Mouse (Mus musculus): ENCODE data around the gene Ube2h. TPM values are rescaled to one million over a fixed set of nuclear protein-coding genes. Genes with fewer than 3 reads are reported as not detected.
"Not testable (repeated sequence)": the region's sequence is repeated elsewhere in the genome, so short reads cannot be mapped to it uniquely, and the experiment has no call there.

Ube2h gene
- polyA plus RNA-seq, 1 experiment = 78.9 TPM

GRCm38 (mm10) chr6:30307691-30308090 is 3.4 kb upstream of the Ube2h start:
- no peak for DNase-seq
- 80% methylated on average over 9 of the region's 9 CpGs for WGBS
- H3K27me3 ChIP-seq (ENCODE audit: control insufficient read depth, insufficient read depth, low read length) = no peaks in the 10 kb centered on the region
- no peaks in the 10 kb centered on the region for H3K4me1 ChIP-seq (ENCODE audit: control insufficient read depth, insufficient read depth, low read length)
- no peak overlapping the region for H3K4me3 ChIP-seq (replicated peaks; ENCODE audit: insufficient read depth, low read depth, low read length)
- no peak overlapping the region for H3K27ac ChIP-seq (ENCODE audit: insufficient read depth, low read length)
- no peak for TF ChIP-seq CTCF (IDR thresholded peaks at IDR 0.05; ENCODE audit: borderline replicate concordance, insufficient read depth, low read depth, low read length)
- no peak for TF ChIP-seq POLR2A (IDR thresholded peaks at IDR 0.05; ENCODE audit: borderline replicate concordance, insufficient read depth, low read length)

- Histone ChIP-seq H3K4me3 (replicated peaks; ENCODE audit: insufficient read depth, low read depth, low read length) (peak overlapping the region; percentile 69), H3K27ac (ENCODE audit: insufficient read depth, low read length) (peak overlapping the region; percentile 51)
- not testable (repeated sequence) for H3K27me3 ChIP-seq (ENCODE audit: control insufficient read depth, insufficient read depth, low read length); DNase-seq; H3K4me1 ChIP-seq (ENCODE audit: control insufficient read depth, insufficient read depth, low read length)
- WGBS = under 1% methylated on average over 46 of the region's 66 CpGs
These were observed 454 bp downstream of the Ube2h start for GRCm38 (mm10) chr6:30303771-30304398.

- TF ChIP-seq CTCF (IDR thresholded peaks at IDR 0.05; ENCODE audit: borderline replicate concordance, insufficient read depth, low read depth, low read length) = no peak
- TF ChIP-seq POLR2A (IDR thresholded peaks at IDR 0.05; ENCODE audit: borderline replicate concordance, insufficient read depth, low read length) = no peak
- peak overlapping the region; percentile 69 for H3K4me3 ChIP-seq (replicated peaks; ENCODE audit: insufficient read depth, low read depth, low read length)
- peak overlapping the region; percentile 51 for H3K27ac ChIP-seq (ENCODE audit: insufficient read depth, low read length)
- 0% methylated on average over 11 of the region's 11 CpGs for WGBS
- peak; percentile 33 to 42 for DNase-seq
- H3K4me1 ChIP-seq (ENCODE audit: control insufficient read depth, insufficient read depth, low read length) = peaks cover 5% of the 10 kb centered on the region; the same call in 1 of the 2 replicates
- no peaks in the 10 kb centered on the region for H3K27me3 ChIP-seq (ENCODE audit: control insufficient read depth, insufficient read depth, low read length)
These were observed 1.3 kb downstream of the Ube2h start for GRCm38 (mm10) chr6:30302781-30303631.

- no peaks in the 10 kb centered on the region for H3K27me3 ChIP-seq (ENCODE audit: control insufficient read depth, insufficient read depth, low read length)
- no peak overlapping the region for H3K27ac ChIP-seq (ENCODE audit: insufficient read depth, low read length)
- H3K4me3 ChIP-seq (replicated peaks; ENCODE audit: insufficient read depth, low read depth, low read length) = peak overlapping the region; percentile 55
- peaks cover 5% of the 10 kb centered on the region; the same call in 1 of the 2 replicates for H3K4me1 ChIP-seq (ENCODE audit: control insufficient read depth, insufficient read depth, low read length)
- no peak for TF ChIP-seq CTCF (IDR thresholded peaks at IDR 0.05; ENCODE audit: borderline replicate concordance, insufficient read depth, low read depth, low read length)
- TF ChIP-seq POLR2A (IDR thresholded peaks at IDR 0.05; ENCODE audit: borderline replicate concordance, insufficient read depth, low read length) = no peak
- no peak for DNase-seq
- WGBS = 9% methylated on average over 4 of the region's 4 CpGs
These were observed 2.2 kb downstream of the Ube2h start for GRCm38 (mm10) chr6:30302156-30302555.

- no peaks in the 10 kb centered on the region for H3K27me3 ChIP-seq (ENCODE audit: control insufficient read depth, insufficient read depth, low read length)
- WGBS = 5% methylated on average over 7 of the region's 7 CpGs
- peaks cover 5% of the 10 kb centered on the region; the same call in 1 of the 2 replicates for H3K4me1 ChIP-seq (ENCODE audit: control insufficient read depth, insufficient read depth, low read length)
- TF ChIP-seq POLR2A (IDR thresholded peaks at IDR 0.05; ENCODE audit: borderline replicate concordance, insufficient read depth, low read length) (no peak), CTCF (IDR thresholded peaks at IDR 0.05; ENCODE audit: borderline replicate concordance, insufficient read depth, low read depth, low read length) (no peak)
- DNase-seq = peak in 1 of 2 experiments; percentile 24
- peak overlapping the region; percentile 61 for H3K27ac ChIP-seq (ENCODE audit: insufficient read depth, low read length)
- peak overlapping the region; percentile 49 for H3K4me3 ChIP-seq (replicated peaks; ENCODE audit: insufficient read depth, low read depth, low read length)
These were observed 3.4 kb downstream of the Ube2h start for GRCm38 (mm10) chr6:30300901-30301300.

- H3K27me3 ChIP-seq (ENCODE audit: control insufficient read depth, insufficient read depth, low read length) = no peaks in the 10 kb centered on the region
- TF ChIP-seq POLR2A (IDR thresholded peaks at IDR 0.05; ENCODE audit: borderline replicate concordance, insufficient read depth, low read length) = peak; percentile 57; the same call in 1 of the 2 replicates
- TF ChIP-seq CTCF (IDR thresholded peaks at IDR 0.05; ENCODE audit: borderline replicate concordance, insufficient read depth, low read depth, low read length) = no peak
- DNase-seq = peak; percentile 74 to 86
- peak overlapping the region; percentile 61 for H3K27ac ChIP-seq (ENCODE audit: insufficient read depth, low read length)
- H3K4me1 ChIP-seq (ENCODE audit: control insufficient read depth, insufficient read depth, low read length) = peaks cover 5% of the 10 kb centered on the region; the same call in 1 of the 2 replicates
- 0% methylated on average over 5 of the region's 5 CpGs for WGBS
- H3K4me3 ChIP-seq (replicated peaks; ENCODE audit: insufficient read depth, low read depth, low read length) = peak overlapping the region; percentile 49
These were observed 4.0 kb downstream of the Ube2h start for GRCm38 (mm10) chr6:30300372-30300771.

GRCm38 (mm10) chr6:30299683-30300082 is 4.7 kb downstream of the Ube2h start:
- peaks cover 7% of the 10 kb centered on the region; the same call in 1 of the 2 replicates for H3K4me1 ChIP-seq (ENCODE audit: control insufficient read depth, insufficient read depth, low read length)
- TF ChIP-seq CTCF (IDR thresholded peaks at IDR 0.05; ENCODE audit: borderline replicate concordance, insufficient read depth, low read depth, low read length) (no peak), POLR2A (IDR thresholded peaks at IDR 0.05; ENCODE audit: borderline replicate concordance, insufficient read depth, low read length) (no peak)
- no peaks in the 10 kb centered on the region for H3K27me3 ChIP-seq (ENCODE audit: control insufficient read depth, insufficient read depth, low read length)
- WGBS = 82% methylated on average over 5 of the region's 5 CpGs
- no peak for DNase-seq
- H3K4me3 ChIP-seq (replicated peaks; ENCODE audit: insufficient read depth, low read depth, low read length) = no peak overlapping the region
- H3K27ac ChIP-seq (ENCODE audit: insufficient read depth, low read length) = no peak overlapping the region
